Mouse (Mus musculus) fat pad, adult 2 months (tissue): ENCODE results near the gene Slc35c1.
"Not testable (repeated sequence)": the region's sequence is repeated elsewhere in the genome, so short reads cannot be mapped to it uniquely, and the experiment has no call there.

Experiments
- DNase-seq: peaks from one replicate; pipeline ENCODE4 v3.0.0-alpha.2; 2011; ENCODE audit warnings: low read depth, low spot score; ENCODE audit errors: extremely low read depth

Slc35c1 gene

GRCm38 (mm10) chr2:92476580-92476979 lies 16.2 kb upstream of the Slc35c1 start:
- not testable (repeated sequence) for DNase-seq

GRCm38 (mm10) chr2:92475711-92476110 lies 15.4 kb upstream of the Slc35c1 start:
- DNase-seq, result no peak

GRCm38 (mm10) chr2:92474920-92475319 lies 14.6 kb upstream of the Slc35c1 start:
- no peak for DNase-seq

GRCm38 (mm10) chr2:92471886-92472670 lies 11.7 kb upstream of the Slc35c1 start:
- no peak for DNase-seq

- no peak for DNase-seq
Observed at GRCm38 (mm10) chr2:92464690-92465089, 4.4 kb upstream of the Slc35c1 start.

GRCm38 (mm10) chr2:92461215-92461614 lies 877 bp upstream of the Slc35c1 start:
- DNase-seq, result no peak

GRCm38 (mm10) chr2:92459141-92459920 lies 1.0 kb downstream of the Slc35c1 start:
- DNase-seq, result no peak

- DNase-seq, result no peak
Observed at GRCm38 (mm10) chr2:92458481-92458880, 1.9 kb downstream of the Slc35c1 start.

GRCm38 (mm10) chr2:92456970-92457530 lies 3.3 kb downstream of the Slc35c1 start:
- DNase-seq, result no peak

- DNase-seq, result no peak
Observed at GRCm38 (mm10) chr2:92455704-92456103, 4.6 kb downstream of the Slc35c1 start.

- DNase-seq, result no peak
Observed at GRCm38 (mm10) chr2:92454166-92454565, 6.2 kb downstream of the Slc35c1 start.

- no peak for DNase-seq
Observed at GRCm38 (mm10) chr2:92451126-92451525, 9.2 kb downstream of the Slc35c1 start.

- DNase-seq, result no peak
Observed at GRCm38 (mm10) chr2:92447121-92447740, 13.1 kb downstream of the Slc35c1 start.

- DNase-seq, result no peak
Observed at GRCm38 (mm10) chr2:92446656-92447055, 13.7 kb downstream of the Slc35c1 start.

GRCm38 (mm10) chr2:92445890-92446289 lies 14.4 kb downstream of the Slc35c1 start:
- DNase-seq, result no peak

GRCm38 (mm10) chr2:92444376-92444775 lies 16.0 kb downstream of the Slc35c1 start:
- no peak for DNase-seq

- peak; percentile 77 for DNase-seq
Observed at GRCm38 (mm10) chr2:92443313-92443712, 17.0 kb downstream of the Slc35c1 start.

GRCm38 (mm10) chr2:92442419-92443001 lies 17.8 kb downstream of the Slc35c1 start:
- DNase-seq, result no peak

GRCm38 (mm10) chr2:92440432-92440831 lies 19.9 kb downstream of the Slc35c1 start:
- peak; percentile 78 for DNase-seq

GRCm38 (mm10) chr2:92438567-92438966 lies 21.8 kb downstream of the Slc35c1 start:
- DNase-seq, result no peak

GRCm38 (mm10) chr2:92437875-92438274 lies 22.5 kb downstream of the Slc35c1 start:
- DNase-seq, result no peak
